Mouse (Mus musculus): ENCODE results near the gene Sema4c. TPM values are rescaled to one million over a fixed set of nuclear protein-coding genes. Genes with fewer than 3 reads are reported as not detected.

Gene Sema4c
- total and polyA plus RNA-seq, 3 experiments, result 0.19 to 1.4 TPM; not detected in 1

DNA sequence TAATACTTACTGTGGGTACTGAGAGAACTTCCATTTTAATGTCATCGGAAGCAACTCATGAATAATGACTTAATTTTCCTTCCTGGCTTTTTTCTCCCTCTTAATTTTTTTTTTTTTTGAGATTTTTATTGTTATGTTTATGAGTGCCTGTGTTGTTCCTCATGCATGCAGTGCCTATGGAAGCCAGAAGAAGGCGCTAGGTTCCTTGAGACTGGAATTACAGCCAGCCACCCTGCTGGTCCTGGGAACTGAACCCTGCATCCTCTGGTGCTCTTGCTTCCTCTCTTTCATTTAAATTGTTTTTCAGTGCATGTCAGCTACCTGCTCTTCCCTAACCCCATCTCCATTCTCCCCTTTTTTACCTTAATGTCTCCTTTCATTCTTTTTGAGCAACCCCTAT lies 44.4 kb downstream of the Sema4c start:
- no peaks in the 10 kb centered on the region for H3K9me3 ChIP-seq (replicated peaks; ENCODE audit: insufficient read depth, low read length)
- H3K27me3 ChIP-seq (ENCODE audit: control insufficient read depth in 1 of 2, insufficient read depth in 2 of 2, low read length in 2 of 2), result no peaks in the 10 kb centered on the region
- no peak overlapping the region for H3K27ac ChIP-seq (ENCODE audit: control insufficient read depth, low read depth, low read length)
- DNase-seq (ENCODE audit: low read depth, low spot score), result peak; percentile 74
- peak; percentile 55; the same call in 1 of the 2 replicates for TF ChIP-seq SIN3A (IDR thresholded peaks at IDR 0.05; ENCODE audit: low read length)
- peak; percentile 52 for TF ChIP-seq SMC3 (IDR thresholded peaks at IDR 0.05; ENCODE audit: low read depth, low read length)
- 0 out of 2 replicates have a peak, but pooled peaks have one; percentile 36 for TF ChIP-seq JUND (IDR thresholded peaks at IDR 0.05; ENCODE audit: low read depth, low read length)
- TF ChIP-seq RAD21 (IDR thresholded peaks at IDR 0.05; ENCODE audit: low read depth, low read length), result peak; percentile 59
- TF ChIP-seq POLR2A (IDR thresholded peaks at IDR 0.05; ENCODE audit: control insufficient read depth in 1 of 2, insufficient read depth in 1 of 2, low read depth in 1 of 2, low read length in 2 of 2, poor library complexity in 1 of 2), result no peak
- TF ChIP-seq CTCF (IDR thresholded peaks at IDR 0.05 in 2 of 3, conservative IDR thresholded peaks at IDR 0.05 in 1 of 3; ENCODE audit: control insufficient read depth in 1 of 3, insufficient read depth in 1 of 3, low read depth in 2 of 3, low read length in 3 of 3, poor library complexity in 1 of 3, severe bottlenecking in 1 of 3), result peak; percentile 67 to 72 (median 70)
- TF ChIP-seq POLR2AphosphoS5 (IDR thresholded peaks at IDR 0.05; ENCODE audit: borderline replicate concordance, low read depth, low read length), result no peak
- TF ChIP-seq MYC (IDR thresholded peaks at IDR 0.05; ENCODE audit: low read depth, low read length), result 0 out of 2 replicates have a peak, but pooled peaks have one; percentile 37
- TF ChIP-seq ZNF384 (IDR thresholded peaks at IDR 0.05; ENCODE audit: low read depth, low read length), result peak; percentile 71
- peaks cover 8% of the 10 kb centered on the region for H3K79me2 ChIP-seq (ENCODE audit: control insufficient read depth, insufficient read depth, low read length, poor library complexity)
- H3K4me1 ChIP-seq (ENCODE audit: control insufficient read depth in 1 of 2, insufficient read depth in 2 of 2, low read length in 2 of 2), result peaks cover 2 to 5% of the 10 kb centered on the region in 2 experiments
- H3K4me3 ChIP-seq (ENCODE audit: control insufficient read depth in 1 of 2, insufficient read depth in 1 of 2, low read depth in 2 of 2, low read length in 2 of 2), result peak overlapping the region in 1 of 2 experiments; percentile 62; a peak in 2 of 4 replicates
- no peak overlapping the region for H3K9ac ChIP-seq (ENCODE audit: control insufficient read depth, low read depth, low read length, poor library complexity, severe bottlenecking)
- H3K36me3 ChIP-seq (ENCODE audit: control insufficient read depth in 1 of 2, insufficient read depth in 2 of 2, low read length in 2 of 2), result peaks cover 0 to 3% of the 10 kb centered on the region in 2 experiments; a peak in 2 of 4 replicates

- 0 out of 2 replicates have a peak, but pooled peaks have one; percentile 15 for TF ChIP-seq MXI1 (IDR thresholded peaks at IDR 0.05; ENCODE audit: low read depth, low read length)
- TF ChIP-seq SIN3A (IDR thresholded peaks at IDR 0.05; ENCODE audit: low read length), result no peak
- TF ChIP-seq KAT2A (conservative IDR thresholded peaks at IDR 0.05; ENCODE audit: low read depth, low read length), result no peak
- peaks cover 0 to 3% of the 10 kb centered on the region in 2 experiments; a peak in 2 of 4 replicates for H3K36me3 ChIP-seq (ENCODE audit: control insufficient read depth in 1 of 2, insufficient read depth in 2 of 2, low read length in 2 of 2)
- DNase-seq (ENCODE audit: low read depth, low spot score), result peak; percentile 35
- peak overlapping the region; percentile 62 to 82 for H3K4me3 ChIP-seq (ENCODE audit: control insufficient read depth in 1 of 2, insufficient read depth in 1 of 2, low read depth in 2 of 2, low read length in 2 of 2)
- peak overlapping the region; percentile 73; the same call in 1 of the 2 replicates for H3K9ac ChIP-seq (ENCODE audit: control insufficient read depth, low read depth, low read length, poor library complexity, severe bottlenecking)
- H3K79me2 ChIP-seq (ENCODE audit: control insufficient read depth, insufficient read depth, low read length, poor library complexity), result peaks cover 8% of the 10 kb centered on the region
- H3K4me1 ChIP-seq (ENCODE audit: control insufficient read depth in 1 of 2, insufficient read depth in 2 of 2, low read length in 2 of 2), result peaks cover 2 to 5% of the 10 kb centered on the region in 2 experiments
- no peaks in the 10 kb centered on the region for H3K9me3 ChIP-seq (replicated peaks; ENCODE audit: insufficient read depth, low read length)
- H3K27ac ChIP-seq (ENCODE audit: control insufficient read depth, low read depth, low read length), result no peak overlapping the region
- H3K27me3 ChIP-seq (ENCODE audit: control insufficient read depth in 1 of 2, insufficient read depth in 2 of 2, low read length in 2 of 2), result no peaks in the 10 kb centered on the region
Measured at GRCm38 (mm10) chr1:36513310-36513709, 44.8 kb downstream of the Sema4c start.

DNA sequence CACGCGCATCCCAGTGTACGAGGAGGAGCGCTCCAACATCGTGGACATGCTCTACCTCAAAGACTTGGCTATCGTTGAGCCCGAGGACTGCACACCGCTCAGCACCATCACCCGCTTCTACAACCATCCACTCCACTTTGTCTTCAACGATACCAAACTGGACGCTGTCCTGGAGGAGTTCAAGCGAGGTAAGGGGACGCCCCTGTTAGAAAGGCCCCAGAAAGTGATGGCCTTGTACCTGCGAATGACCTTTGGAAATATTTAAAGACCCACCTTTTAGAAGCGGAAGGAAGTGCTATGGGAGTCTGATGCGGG lies 45.2 kb downstream of the Sema4c start:
- Histone ChIP-seq H3K27me3 (ENCODE audit: control insufficient read depth in 1 of 2, insufficient read depth in 2 of 2, low read length in 2 of 2) (no peaks in the 10 kb centered on the region), H3K9me3 (replicated peaks; ENCODE audit: insufficient read depth, low read length) (no peaks in the 10 kb centered on the region), H3K9ac (ENCODE audit: control insufficient read depth, low read depth, low read length, poor library complexity, severe bottlenecking) (peak overlapping the region; percentile 73), H3K4me1 (ENCODE audit: control insufficient read depth in 1 of 2, insufficient read depth in 2 of 2, low read length in 2 of 2) (peaks cover 2 to 7% of the 10 kb centered on the region in 2 experiments), H3K27ac (ENCODE audit: control insufficient read depth, low read depth, low read length) (no peak overlapping the region), H3K4me3 (ENCODE audit: control insufficient read depth in 1 of 2, insufficient read depth in 1 of 2, low read depth in 2 of 2, low read length in 2 of 2) (peak overlapping the region; percentile 62 to 82), H3K36me3 (ENCODE audit: control insufficient read depth in 1 of 2, insufficient read depth in 2 of 2, low read length in 2 of 2) (peaks cover 0 to 3% of the 10 kb centered on the region in 2 experiments; a peak in 2 of 4 replicates), H3K79me2 (ENCODE audit: control insufficient read depth, insufficient read depth, low read length, poor library complexity) (peaks cover 8% of the 10 kb centered on the region)
- TF ChIP-seq JUND (IDR thresholded peaks at IDR 0.05; ENCODE audit: low read depth, low read length), result no peak
- peak; percentile 54 for DNase-seq (ENCODE audit: low read depth, low spot score)
